Mouse (Mus musculus): ENCODE results near the gene Hnrnpk. TPM values are rescaled to one million over a fixed set of nuclear protein-coding genes. Genes with fewer than 3 reads are reported as not detected.
"Not testable (repeated sequence)": the region's sequence is repeated elsewhere in the genome, so short reads cannot be mapped to it uniquely, and the experiment has no call there.

The Hnrnpk gene
- total RNA-seq, 2 experiments from 2014 or later: 407 to 495 TPM

- intact Hi-C loops (cut with DNase I); DNase-seq (ENCODE audit: low spot score): not testable (repeated sequence)
These were observed 8.8 kb downstream of the Hnrnpk start for GRCm38 (mm10) chr13:58394392-58394791.

GRCm38 (mm10) chr13:58389324-58389951, 13.7 kb downstream of the Hnrnpk start:
- no peak for DNase-seq (ENCODE audit: low spot score)
- intact Hi-C loops (cut with DNase I): loop anchor here (2.0 to 10.0 kb wide), 5 partner anchors 101 to 377 kb away; partner anchors contain the start of gene Hnrnpa0

GRCm38 (mm10) chr13:58388379-58388778, 14.8 kb downstream of the Hnrnpk start:
- intact Hi-C loops (cut with DNase I): loop anchor here (2.0 to 10.0 kb wide), 5 partner anchors 100 to 376 kb away; partner anchors contain the start of gene Hnrnpa0
- DNase-seq (ENCODE audit: low spot score): no peak

GRCm38 (mm10) chr13:58387948-58388347, 15.2 kb downstream of the Hnrnpk start:
- intact Hi-C loops (cut with DNase I): loop anchor here (2.0 to 10.0 kb wide), 5 partner anchors 99 to 376 kb away; partner anchors contain the start of gene Hnrnpa0
- no peak for DNase-seq (ENCODE audit: low spot score)

GRCm38 (mm10) chr13:58385547-58385920, 17.6 kb downstream of the Hnrnpk start:
- intact Hi-C loops (cut with DNase I): loop anchor here (2.0 to 10.0 kb wide), 5 partner anchors 15 to 373 kb away; partner anchors contain the start of gene Hnrnpa0
- DNase-seq (ENCODE audit: low spot score): no peak

GRCm38 (mm10) chr13:58384779-58385546, 18.2 kb downstream of the Hnrnpk start, which contains the start of gene 2210016F16Rik:
Gene 2210016F16Rik (minus strand): TSS chr13:58385225.
- intact Hi-C loops (cut with DNase I): loop anchor here (2.0 to 10.0 kb wide), 5 partner anchors 16 to 373 kb away; partner anchors contain the start of gene Hnrnpa0
- DNase-seq (ENCODE audit: low spot score): peak; percentile 50

GRCm38 (mm10) chr13:58384371-58384770, 18.8 kb downstream of the Hnrnpk start:
- no peak for DNase-seq (ENCODE audit: low spot score)

GRCm38 (mm10) chr13:58373153-58373470, 30.0 kb downstream of the Hnrnpk start:
- no peak for DNase-seq (ENCODE audit: low spot score)

More at GRCm38 (mm10) chr13:58384371-58384770, 18.8 kb downstream of the Hnrnpk start:
- intact Hi-C loops (cut with DNase I): loop anchor here (2.0 to 10.0 kb wide), 2 partner anchors 16 to 260 kb away; partner anchors contain the start of gene Hnrnpa0

GRCm38 (mm10) chr13:58372278-58373152, 30.6 kb downstream of the Hnrnpk start:
- intact Hi-C loops (cut with DNase I): no loop called here
- DNase-seq (ENCODE audit: low spot score): no peak

More at GRCm38 (mm10) chr13:58373153-58373470, 30.0 kb downstream of the Hnrnpk start:
- intact Hi-C loops (cut with DNase I): no loop called here

- intact Hi-C loops (cut with DNase I): no loop called here
- no peak for DNase-seq (ENCODE audit: low spot score)
These were observed 34.3 kb downstream of the Hnrnpk start for GRCm38 (mm10) chr13:58368835-58369234.

GRCm38 (mm10) chr13:58367641-58368040, 35.5 kb downstream of the Hnrnpk start:
- intact Hi-C loops (cut with DNase I): no loop called here

GRCm38 (mm10) chr13:58366373-58366772, 36.8 kb downstream of the Hnrnpk start:
- intact Hi-C loops (cut with DNase I): no loop called here
- DNase-seq (ENCODE audit: low spot score): no peak

More at GRCm38 (mm10) chr13:58367641-58368040, 35.5 kb downstream of the Hnrnpk start:
- no peak for DNase-seq (ENCODE audit: low spot score)

- DNase-seq (ENCODE audit: low spot score); intact Hi-C loops (cut with DNase I): not testable (repeated sequence)
These were observed 38.0 kb downstream of the Hnrnpk start for GRCm38 (mm10) chr13:58365179-58365578.

GRCm38 (mm10) chr13:58364353-58365175, 38.6 kb downstream of the Hnrnpk start:
- intact Hi-C loops (cut with DNase I): no loop called here
- DNase-seq (ENCODE audit: low spot score): no peak

- intact Hi-C loops (cut with DNase I): no loop called here
- DNase-seq (ENCODE audit: low spot score): no peak
These were observed 43.9 kb downstream of the Hnrnpk start for GRCm38 (mm10) chr13:58359304-58359653.

GRCm38 (mm10) chr13:58358629-58359303, 44.4 kb downstream of the Hnrnpk start, which contains the start of gene Kif27:
Gene Kif27 (minus strand): TSS chr13:58359122.
- peak; percentile 55 for DNase-seq (ENCODE audit: low spot score)
- intact Hi-C loops (cut with DNase I): no loop called here

GRCm38 (mm10) chr13:58352996-58353395, 50.1 kb downstream of the Hnrnpk start:
- DNase-seq (ENCODE audit: low spot score): no peak
- intact Hi-C loops (cut with DNase I): no loop called here

- intact Hi-C loops (cut with DNase I): no loop called here
- no peak for DNase-seq (ENCODE audit: low spot score)
These were observed 52.5 kb downstream of the Hnrnpk start for GRCm38 (mm10) chr13:58350606-58351005.
